Mouse (Mus musculus) stomach, postnatal 0 days (tissue): Measurements from ENCODE around the gene Ralgapb.

Experiments used
- CTCF ChIP-seq: IDR thresholded peaks from 2 replicates; pipeline ENCODE4 v1.5.1; 2016; ENCODE audit warnings: antibody characterized with exemption, low read depth, mild to moderate bottlenecking, moderate library complexity
- EP300 ChIP-seq: optimal IDR thresholded peaks from 2 replicates; pipeline ENCODE3; 2016; ENCODE audit warnings: antibody characterized with exemption

DNA sequence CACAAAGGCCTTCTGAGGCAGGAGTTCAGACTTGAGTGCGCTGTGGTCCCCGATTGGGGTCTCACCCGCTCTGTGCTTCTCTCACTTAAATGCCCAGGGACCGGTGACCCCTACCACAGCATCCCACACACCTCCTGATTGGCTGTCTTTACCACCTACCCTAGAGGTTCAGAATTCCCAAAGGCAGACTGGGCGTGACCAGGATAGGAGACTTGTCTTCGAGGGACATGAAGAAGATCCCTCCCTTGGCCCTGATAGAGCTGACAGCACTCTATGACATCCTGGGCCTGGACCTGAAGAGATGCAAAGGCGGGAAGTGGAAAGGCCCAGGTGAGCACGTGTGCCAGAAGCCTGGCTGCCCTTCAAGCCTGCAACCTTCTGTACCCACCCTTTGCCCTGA, 124.9 kb downstream of the Ralgapb start:
- TF ChIP-seq CTCF = no peak
- TF ChIP-seq EP300 = no peak
